Mouse (Mus musculus): ENCODE measurements around the gene Bcl11b. TPM values are rescaled to one million over a fixed set of nuclear protein-coding genes. Genes with fewer than 3 reads are reported as not detected.

Gene Bcl11b
- polyA plus RNA-seq, 1 experiment from 2014 or later = 5.2 TPM

- no peak for ATAC-seq
- H3K36me3 ChIP-seq (ENCODE audit: control insufficient read depth, insufficient read depth) = no peaks in the 10 kb centered on the region
- H3K4me2 ChIP-seq (replicated peaks; ENCODE audit: low read depth) = peak overlapping the region; percentile 44
- no peak for TF ChIP-seq CTCF (IDR thresholded peaks at IDR 0.05; ENCODE audit: low read depth)
- no peaks in the 10 kb centered on the region for H3K27me3 ChIP-seq (replicated peaks; ENCODE audit: control insufficient read depth, insufficient read depth, low read length)
- no peak overlapping the region for H3K4me3 ChIP-seq (ENCODE audit: low read depth, low read length)
- no peaks in the 10 kb centered on the region for H3K4me1 ChIP-seq (replicated peaks; ENCODE audit: control insufficient read depth, insufficient read depth, low read length)
- 40% methylated on average over 28 of the region's 28 CpGs for WGBS
- H3K27ac ChIP-seq (ENCODE audit: low read depth, low read length) = no peak overlapping the region
- H3K9ac ChIP-seq (ENCODE audit: low read depth, low read length) = no peak overlapping the region
- H3K9me3 ChIP-seq (ENCODE audit: control insufficient read depth) = no peaks in the 10 kb centered on the region
Observed at GRCm38 (mm10) chr12:107930611-107931350, 72.6 kb downstream of the Bcl11b start.

DNA sequence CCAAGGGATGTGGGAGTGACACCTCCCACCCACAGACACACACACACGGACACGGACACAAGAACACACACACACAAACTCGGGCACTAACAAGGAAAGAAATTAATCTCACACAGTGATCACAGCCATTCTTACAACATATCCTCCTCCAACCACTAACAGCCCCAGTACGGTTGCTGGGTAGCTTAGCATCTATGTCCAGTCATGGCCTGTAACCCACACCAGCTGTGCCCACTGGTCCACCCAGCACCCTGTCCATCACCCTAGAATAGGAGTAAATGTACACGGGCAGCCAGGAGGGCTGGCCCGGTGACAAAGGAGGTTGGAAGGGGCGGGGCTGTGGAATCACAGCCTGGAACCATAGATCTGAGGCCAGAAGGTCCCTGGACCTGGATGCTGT, 74.5 kb downstream of the Bcl11b start:
- no peak overlapping the region for H3K27ac ChIP-seq (ENCODE audit: low read depth, low read length)
- H3K9me3 ChIP-seq (ENCODE audit: control insufficient read depth) = no peaks in the 10 kb centered on the region
- TF ChIP-seq CTCF (IDR thresholded peaks at IDR 0.05; ENCODE audit: low read depth) = no peak
- H3K4me2 ChIP-seq (replicated peaks; ENCODE audit: low read depth) = no peak overlapping the region
- no peaks in the 10 kb centered on the region for H3K4me1 ChIP-seq (replicated peaks; ENCODE audit: control insufficient read depth, insufficient read depth, low read length)
- no peak overlapping the region for H3K4me3 ChIP-seq (ENCODE audit: low read depth, low read length)
- ATAC-seq = 0 out of 2 replicates have a peak, but pooled peaks have one; percentile 12
- no peaks in the 10 kb centered on the region for H3K36me3 ChIP-seq (ENCODE audit: control insufficient read depth, insufficient read depth)
- 77% methylated on average over 7 of the region's 7 CpGs for WGBS
- H3K9ac ChIP-seq (ENCODE audit: low read depth, low read length) = no peak overlapping the region
- H3K27me3 ChIP-seq (replicated peaks; ENCODE audit: control insufficient read depth, insufficient read depth, low read length) = no peaks in the 10 kb centered on the region

- Histone ChIP-seq H3K9me3 (ENCODE audit: control insufficient read depth) (no peaks in the 10 kb centered on the region), H3K27me3 (replicated peaks; ENCODE audit: control insufficient read depth, insufficient read depth, low read length) (no peaks in the 10 kb centered on the region), H3K4me1 (replicated peaks; ENCODE audit: control insufficient read depth, insufficient read depth, low read length) (no peaks in the 10 kb centered on the region), H3K4me3 (ENCODE audit: low read depth, low read length) (no peak overlapping the region), H3K36me3 (ENCODE audit: control insufficient read depth, insufficient read depth) (no peaks in the 10 kb centered on the region), H3K9ac (ENCODE audit: low read depth, low read length) (no peak overlapping the region), H3K27ac (ENCODE audit: low read depth, low read length) (no peak overlapping the region), H3K4me2 (replicated peaks; ENCODE audit: low read depth) (no peak overlapping the region)
- TF ChIP-seq CTCF (IDR thresholded peaks at IDR 0.05; ENCODE audit: low read depth) = 0 out of 2 replicates have a peak, but pooled peaks have one; percentile 3
- no peak for ATAC-seq
- 83% methylated on average over 15 of the region's 15 CpGs for WGBS
Observed at GRCm38 (mm10) chr12:107928464-107928901, 74.9 kb downstream of the Bcl11b start.

DNA sequence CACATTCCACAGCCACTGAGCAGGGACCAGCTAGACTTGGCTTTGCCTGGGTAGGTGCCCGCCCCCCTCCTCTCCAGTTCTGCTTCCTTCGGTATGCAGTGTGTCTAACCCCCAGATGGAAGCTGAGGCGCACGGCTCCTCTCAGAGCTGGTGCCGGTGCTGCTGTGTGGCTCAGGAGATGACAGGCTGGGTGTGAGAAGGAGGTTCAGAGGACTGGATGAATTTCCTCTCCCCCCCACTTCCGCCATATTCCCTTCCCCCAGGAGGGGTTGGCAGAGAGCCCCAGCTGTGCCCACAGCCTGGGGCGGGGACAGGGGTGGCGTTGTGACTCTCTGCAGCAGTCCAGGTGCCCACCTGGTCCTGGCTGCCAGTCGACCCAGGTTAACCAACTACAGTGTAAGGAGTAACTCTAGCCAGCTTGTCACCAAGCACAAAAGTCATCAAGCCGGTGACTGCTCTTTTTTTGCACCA, 75.4 kb downstream of the Bcl11b start:
- no peak overlapping the region for H3K4me3 ChIP-seq (ENCODE audit: low read depth, low read length)
- no peaks in the 10 kb centered on the region for H3K27me3 ChIP-seq (replicated peaks; ENCODE audit: control insufficient read depth, insufficient read depth, low read length)
- H3K9me3 ChIP-seq (ENCODE audit: control insufficient read depth) = no peaks in the 10 kb centered on the region
- no peak overlapping the region for H3K9ac ChIP-seq (ENCODE audit: low read depth, low read length)
- H3K27ac ChIP-seq (ENCODE audit: low read depth, low read length) = no peak overlapping the region
- H3K4me2 ChIP-seq (replicated peaks; ENCODE audit: low read depth) = no peak overlapping the region
- WGBS = 71% methylated on average over 10 of the region's 10 CpGs
- no peaks in the 10 kb centered on the region for H3K36me3 ChIP-seq (ENCODE audit: control insufficient read depth, insufficient read depth)
- TF ChIP-seq CTCF (IDR thresholded peaks at IDR 0.05; ENCODE audit: low read depth) = no peak
- no peaks in the 10 kb centered on the region for H3K4me1 ChIP-seq (replicated peaks; ENCODE audit: control insufficient read depth, insufficient read depth, low read length)
- ATAC-seq = no peak

DNA sequence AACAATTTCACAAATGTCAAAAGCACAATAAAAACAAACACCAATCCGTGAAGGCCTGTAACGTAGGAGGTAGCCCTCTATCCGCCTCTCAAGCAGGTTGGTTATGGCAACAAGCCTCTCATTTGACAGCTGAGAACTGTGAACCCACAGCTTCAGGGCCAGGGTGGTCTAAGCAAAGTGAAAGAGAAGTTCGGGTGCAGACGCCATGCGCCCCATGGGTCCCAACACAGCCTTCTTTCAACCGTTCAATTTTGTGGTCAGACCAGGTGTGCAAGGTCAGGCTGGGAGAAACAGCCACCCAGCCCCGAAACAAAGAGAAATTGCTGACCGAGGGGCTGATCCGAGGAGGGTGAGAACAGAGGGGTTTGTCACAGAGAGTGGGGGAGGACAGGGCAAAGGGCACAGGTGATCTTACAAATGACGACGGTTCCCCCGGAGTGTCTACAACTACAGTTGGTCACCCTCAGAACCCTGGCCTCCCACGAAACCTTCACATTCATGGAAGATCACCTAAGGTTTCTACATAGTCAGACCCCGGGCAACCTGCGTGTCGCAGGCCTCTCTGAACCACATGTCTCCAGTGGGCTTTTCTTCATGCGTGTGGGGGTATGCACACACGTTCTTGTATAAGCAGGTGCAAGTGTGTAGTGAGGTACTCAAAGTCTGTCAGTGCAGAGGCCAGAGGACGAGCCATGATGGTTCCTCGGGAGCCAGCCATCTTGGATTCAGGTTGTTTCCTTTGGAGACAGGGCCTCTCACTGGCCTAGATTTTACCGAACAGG, 77.1 kb downstream of the Bcl11b start:
- Histone ChIP-seq H3K9me3 (ENCODE audit: control insufficient read depth) (no peaks in the 10 kb centered on the region), H3K27me3 (replicated peaks; ENCODE audit: control insufficient read depth, insufficient read depth, low read length) (no peaks in the 10 kb centered on the region), H3K27ac (ENCODE audit: low read depth, low read length) (no peak overlapping the region), H3K4me1 (replicated peaks; ENCODE audit: control insufficient read depth, insufficient read depth, low read length) (no peaks in the 10 kb centered on the region; the same call in 1 of the 2 replicates), H3K36me3 (ENCODE audit: control insufficient read depth, insufficient read depth) (no peaks in the 10 kb centered on the region), H3K9ac (ENCODE audit: low read depth, low read length) (no peak overlapping the region), H3K4me2 (replicated peaks; ENCODE audit: low read depth) (no peak overlapping the region), H3K4me3 (ENCODE audit: low read depth, low read length) (no peak overlapping the region)
- no peak for TF ChIP-seq CTCF (IDR thresholded peaks at IDR 0.05; ENCODE audit: low read depth)
- WGBS = 88% methylated on average over 22 of the region's 22 CpGs
- ATAC-seq = no peak

DNA sequence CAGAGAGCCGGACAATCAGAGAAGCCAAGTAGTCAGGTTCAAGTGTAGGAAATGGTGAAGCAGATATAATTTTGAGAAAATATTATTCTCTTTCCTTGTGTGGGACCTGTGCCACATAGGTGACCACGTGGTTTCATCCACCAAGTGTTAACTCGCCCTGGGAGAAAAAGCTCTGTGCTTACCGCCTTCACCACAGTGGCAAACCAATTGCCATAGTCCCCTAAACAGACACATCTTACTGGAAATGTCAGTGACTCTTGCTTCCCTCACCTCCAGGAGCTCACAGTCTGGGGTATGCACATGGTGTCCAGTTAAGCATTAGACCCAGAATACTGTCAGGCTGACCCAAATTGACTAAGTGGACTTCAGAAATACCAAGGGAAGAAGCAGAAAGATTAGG, 78.7 kb downstream of the Bcl11b start:
- WGBS = 86% methylated on average over 4 of the region's 4 CpGs
- no peak for TF ChIP-seq CTCF (IDR thresholded peaks at IDR 0.05; ENCODE audit: low read depth)
- H3K4me2 ChIP-seq (replicated peaks; ENCODE audit: low read depth) = no peak overlapping the region
- H3K4me3 ChIP-seq (ENCODE audit: low read depth, low read length) = no peak overlapping the region
- H3K9ac ChIP-seq (ENCODE audit: low read depth, low read length) = no peak overlapping the region
- no peaks in the 10 kb centered on the region for H3K27me3 ChIP-seq (replicated peaks; ENCODE audit: control insufficient read depth, insufficient read depth, low read length)
- H3K9me3 ChIP-seq (ENCODE audit: control insufficient read depth) = no peaks in the 10 kb centered on the region
- peaks cover 6% of the 10 kb centered on the region; the same call in 1 of the 2 replicates for H3K4me1 ChIP-seq (replicated peaks; ENCODE audit: control insufficient read depth, insufficient read depth, low read length)
- H3K27ac ChIP-seq (ENCODE audit: low read depth, low read length) = no peak overlapping the region
- no peaks in the 10 kb centered on the region for H3K36me3 ChIP-seq (ENCODE audit: control insufficient read depth, insufficient read depth)
- ATAC-seq = no peak
